In genomic region chr17:56305826-56306225, GRCm38 (mm10) we compare ENCODE assay signal across 9 mouse cellular contexts. TPM values are rescaled to one million over a fixed set of nuclear protein-coding genes. Genes with fewer than 3 reads are reported as not detected.
DNase-seq lines count a peak whose midpoint lies in the region; ATAC-seq and TF ChIP-seq lines count a peak whose summit lies in the region.
"Had no signal": no experiment of that assay in that cellular context is flagged by ENCODE, and none has a peak within 500 bp of the region (broad histone marks: within the 10 kb centered on the region; RNA-seq: fewer than 3 reads in every experiment).

No protein-coding gene starts in this region.

- WGBS in heart, postnatal 0 days: 62% methylated on average over 8 of the region's 8 CpGs
- WGBS in limb, embryonic 14.5 days: 53% methylated on average over 8 of the region's 8 CpGs

- H3K27ac ChIP-seq in gastrocnemius, adult 2 months: no peak overlapping the region
- no peak overlapping the region for H3K27ac ChIP-seq in ES-Bruce4 (ENCODE audit: insufficient read depth, low read length)
- no peak overlapping the region for H3K27ac ChIP-seq in heart, postnatal 0 days (ENCODE audit: low read depth)
- no peak overlapping the region for H3K27ac ChIP-seq in limb, embryonic 14.5 days (replicated peaks; ENCODE audit: low read depth, low read length)

- H3K36me3 ChIP-seq in ES-Bruce4 (ENCODE audit: control insufficient read depth, insufficient read depth, low read length, poor library complexity, severe bottlenecking): peaks cover 40% of the 10 kb centered on the region
- H3K36me3 ChIP-seq in heart, postnatal 0 days (replicated peaks; ENCODE audit: control insufficient read depth, insufficient read depth, low read length): peaks cover 17% of the 10 kb centered on the region; the same call in 1 of the 2 replicates
- peaks cover 44% of the 10 kb centered on the region for H3K36me3 ChIP-seq in limb, embryonic 14.5 days (ENCODE audit: control insufficient read depth, insufficient read depth, low read length)

- H3K9me3 ChIP-seq in ES-Bruce4 (replicated peaks; ENCODE audit: control insufficient read depth, insufficient read depth, low read length, poor library complexity, severe bottlenecking): no peaks in the 10 kb centered on the region
- no peaks in the 10 kb centered on the region for H3K9me3 ChIP-seq in heart, postnatal 0 days (replicated peaks; ENCODE audit: control insufficient read depth, low read length)
- H3K9me3 ChIP-seq in limb, embryonic 14.5 days (ENCODE audit: control insufficient read depth, low read length): no peaks in the 10 kb centered on the region

- no peak overlapping the region for H3K4me3 ChIP-seq in gastrocnemius, adult 2 months
- H3K4me3 ChIP-seq in ES-Bruce4 (ENCODE audit: low read depth, low read length): no peak overlapping the region
- H3K4me3 ChIP-seq in heart, postnatal 0 days (ENCODE audit: low read depth, low read length): no peak overlapping the region
- peak overlapping the region; percentile 74; the same call in 1 of the 2 replicates for H3K4me3 ChIP-seq in limb, embryonic 14.5 days (replicated peaks; ENCODE audit: low read length)

- DNase-seq in gastrocnemius, adult 2 months: peak; percentile 66
- DNase-seq in gastrocnemius, postnatal 36 days: no peak
- no peak for DNase-seq in heart, postnatal 0 days (ENCODE audit: low spot score)
- no peak for DNase-seq in limb, embryonic 14.5 days (ENCODE audit: low spot score)
- peak; percentile 50 for DNase-seq in thymus, postnatal 25 days
- DNase-seq in natural killer cell, adult 2 months (ENCODE audit: low spot score in 2 of 2): no peak
- no peak for DNase-seq in urinary bladder, postnatal 10 days (ENCODE audit: low spot score)

- intact Hi-C loops in gastrocnemius, adult 2 months (cut with DNase I): no loop called here
- intact Hi-C loops in gastrocnemius, postnatal 36 days (cut with DNase I): loop anchor here (5.0 kb wide), 1 partner anchor 99 kb away; no protein-coding TSS in a partner anchor

- ATAC-seq in heart, postnatal 0 days (ENCODE audit: insufficient read depth, low read depth): no peak
- ATAC-seq in limb, embryonic 14.5 days (ENCODE audit: low FRiP score, low read depth): no peak
- ATAC-seq: Patski had no signal

- peaks cover 2% of the 10 kb centered on the region for H3K4me1 ChIP-seq in ES-Bruce4 (ENCODE audit: control insufficient read depth, insufficient read depth, low read length)
- peaks cover 22% of the 10 kb centered on the region for H3K4me1 ChIP-seq in heart, postnatal 0 days (ENCODE audit: control insufficient read depth, insufficient read depth)
- peaks cover 23% of the 10 kb centered on the region for H3K4me1 ChIP-seq in limb, embryonic 14.5 days (ENCODE audit: control insufficient read depth, insufficient read depth, low read length)

- H3K4me2 ChIP-seq in heart, postnatal 0 days (ENCODE audit: low read depth, low read length): peak overlapping the region; percentile 100; the same call in 1 of the 2 replicates
- peak overlapping the region; percentile 99 for H3K4me2 ChIP-seq in limb, embryonic 14.5 days (replicated peaks; ENCODE audit: low read depth, low read length, severe bottlenecking)

- no peak for TF ChIP-seq EP300 in ES-Bruce4 (IDR thresholded peaks at IDR 0.05; ENCODE audit: insufficient read depth, low read depth, low read length)
- no peak for TF ChIP-seq EP300 in heart, postnatal 0 days (IDR thresholded peaks at IDR 0.05; ENCODE audit: low read depth)

- no peaks in the 10 kb centered on the region for H3K27me3 ChIP-seq in ES-Bruce4 (ENCODE audit: control insufficient read depth, insufficient read depth, low read length, poor library complexity, severe bottlenecking)
- H3K27me3 ChIP-seq in heart, postnatal 0 days (ENCODE audit: control insufficient read depth, insufficient read depth, low read length): no peaks in the 10 kb centered on the region
- no peaks in the 10 kb centered on the region for H3K27me3 ChIP-seq in limb, embryonic 14.5 days (ENCODE audit: control insufficient read depth, insufficient read depth, low read length)
- H3K27me3 ChIP-seq: Patski had no signal

- 0 out of 2 replicates have a peak overlapping the region, but pooled peaks have one; percentile 78 for H3K9ac ChIP-seq in ES-Bruce4 (ENCODE audit: low read depth, poor library complexity, severe bottlenecking)
- H3K9ac ChIP-seq in heart, postnatal 0 days (replicated peaks; ENCODE audit: low read depth, low read length): no peak overlapping the region; the same call in 1 of the 2 replicates
- H3K9ac ChIP-seq in limb, embryonic 14.5 days (ENCODE audit: low read depth, low read length, severe bottlenecking): no peak overlapping the region

- TF ChIP-seq CTCF in gastrocnemius, adult 2 months (IDR thresholded peaks at IDR 0.05): peak; percentile 63
- TF ChIP-seq CTCF in ES-Bruce4 (IDR thresholded peaks at IDR 0.05; ENCODE audit: low read depth, low read length): peak; percentile 41
- peak; percentile 51 for TF ChIP-seq CTCF in heart, postnatal 0 days (IDR thresholded peaks at IDR 0.05; ENCODE audit: low read depth)

- TF ChIP-seq POLR2A in ES-Bruce4 (IDR thresholded peaks at IDR 0.05; ENCODE audit: insufficient read depth, low read length): no peak
- no peak for TF ChIP-seq POLR2A in limb, embryonic 14.5 days (IDR thresholded peaks at IDR 0.05; ENCODE audit: borderline replicate concordance, extremely low read depth, insufficient read depth, insufficient read length)

RNA-seq across cellular contexts. Expression of gene Uhrf1, which starts 2.7 kb away (rescaled TPM):
- total RNA-seq in gastrocnemius, adult 2 months (2021): 1 to 10 TPM; 1.3 to 2.1 TPM
- 1 to 10 TPM; 1.4 to 3.0 TPM for total RNA-seq in gastrocnemius, postnatal 36 days (2021)
- polyA plus RNA-seq in ES-Bruce4 (2011; ENCODE audit: insufficient read depth, insufficient read length, low read depth, missing spikeins): 162 and 174 TPM in 2 replicates
- total RNA-seq in heart, postnatal 0 days (2014; rRNA removed; ENCODE audit: low replicate concordance): 26.8 and 33.8 TPM in 2 replicates
- 13.2 and 14.4 TPM in 2 replicates for polyA plus RNA-seq in heart, postnatal 0 days (2015; fragmentation: Nextera tagmentation; extraction: Ambion mirVana)
- polyA plus RNA-seq in limb, embryonic 14.5 days (2012; rRNA removed): 105 and 116 TPM in 2 replicates
- polyA plus RNA-seq in limb, embryonic 14.5 days (2014; fragmentation: Nextera tagmentation; extraction: Ambion mirVana): 89.0 and 93.9 TPM in 2 replicates

RNA-seq across cellular contexts. Expression of gene Arrdc5, which starts 5.7 kb away (rescaled TPM):
- total RNA-seq in gastrocnemius, adult 2 months (2021): not detected
- total RNA-seq in gastrocnemius, postnatal 36 days (2021): not detected
- not detected in 2 replicates for polyA plus RNA-seq in ES-Bruce4 (2011; ENCODE audit: insufficient read depth, insufficient read length, low read depth, missing spikeins)
- not detected in 2 replicates for total RNA-seq in heart, postnatal 0 days (2014; rRNA removed; ENCODE audit: low replicate concordance)
- not detected in 2 replicates for polyA plus RNA-seq in heart, postnatal 0 days (2015; fragmentation: Nextera tagmentation; extraction: Ambion mirVana)
- not detected in 2 replicates for polyA plus RNA-seq in limb, embryonic 14.5 days (2012; rRNA removed)
- polyA plus RNA-seq in limb, embryonic 14.5 days (2014; fragmentation: Nextera tagmentation; extraction: Ambion mirVana): not detected in 2 replicates
- polyA plus RNA-seq: Patski had no signal

RNA-seq across cellular contexts. Expression of gene Plin3, which starts 13.2 kb away (rescaled TPM):
- total RNA-seq in gastrocnemius, adult 2 months (2021): 10 to 100 TPM; 42.4 to 75.0 TPM
- 10 to 100 TPM; 44.4 to 45.7 TPM for total RNA-seq in gastrocnemius, postnatal 36 days (2021)
- 57.1 and 60.2 TPM in 2 replicates for polyA plus RNA-seq in ES-Bruce4 (2011; ENCODE audit: insufficient read depth, insufficient read length, low read depth, missing spikeins)
- 76.8 and 78.5 TPM in 2 replicates for total RNA-seq in heart, postnatal 0 days (2014; rRNA removed; ENCODE audit: low replicate concordance)
- 70.9 and 73.0 TPM in 2 replicates for polyA plus RNA-seq in heart, postnatal 0 days (2015; fragmentation: Nextera tagmentation; extraction: Ambion mirVana)
- polyA plus RNA-seq in limb, embryonic 14.5 days (2012; rRNA removed): 41.0 and 44.1 TPM in 2 replicates
- 90.1 and 90.3 TPM in 2 replicates for polyA plus RNA-seq in limb, embryonic 14.5 days (2014; fragmentation: Nextera tagmentation; extraction: Ambion mirVana)

RNA-seq across cellular contexts. Expression of gene Kdm4b, which starts 20.0 kb away (rescaled TPM):
- total RNA-seq in gastrocnemius, adult 2 months (2021): 10 to 100 TPM; 25.6 to 27.3 TPM
- 10 to 100 TPM; 26.0 to 29.8 TPM for total RNA-seq in gastrocnemius, postnatal 36 days (2021)
- 9.5 and 11.5 TPM in 2 replicates for polyA plus RNA-seq in ES-Bruce4 (2011; ENCODE audit: insufficient read depth, insufficient read length, low read depth, missing spikeins)
- total RNA-seq in heart, postnatal 0 days (2014; rRNA removed; ENCODE audit: low replicate concordance): 61.8 and 80.4 TPM in 2 replicates
- 16.1 and 17.7 TPM in 2 replicates for polyA plus RNA-seq in heart, postnatal 0 days (2015; fragmentation: Nextera tagmentation; extraction: Ambion mirVana)
- 36.4 and 47.3 TPM in 2 replicates for polyA plus RNA-seq in limb, embryonic 14.5 days (2012; rRNA removed)
- polyA plus RNA-seq in limb, embryonic 14.5 days (2014; fragmentation: Nextera tagmentation; extraction: Ambion mirVana): 36.0 and 37.0 TPM in 2 replicates

RNA-seq across cellular contexts. Expression of gene Ticam1, which starts 29.2 kb away (rescaled TPM):
- total RNA-seq in gastrocnemius, adult 2 months (2021): 1 to 10 TPM; 2.7 to 3.4 TPM
- 1 to 10 TPM; 2.0 to 3.2 TPM for total RNA-seq in gastrocnemius, postnatal 36 days (2021)
- polyA plus RNA-seq in ES-Bruce4 (2011; ENCODE audit: insufficient read depth, insufficient read length, low read depth, missing spikeins): 4.0 and 4.7 TPM in 2 replicates
- total RNA-seq in heart, postnatal 0 days (2014; rRNA removed; ENCODE audit: low replicate concordance): 12.3 and 13.8 TPM in 2 replicates
- polyA plus RNA-seq in heart, postnatal 0 days (2015; fragmentation: Nextera tagmentation; extraction: Ambion mirVana): 4.4 and 4.6 TPM in 2 replicates
- 12.5 and 16.5 TPM in 2 replicates for polyA plus RNA-seq in limb, embryonic 14.5 days (2012; rRNA removed)
- 8.2 and 8.7 TPM in 2 replicates for polyA plus RNA-seq in limb, embryonic 14.5 days (2014; fragmentation: Nextera tagmentation; extraction: Ambion mirVana)

Comparison
In these comparisons a context has a peak if more than half of its experiments do, and no peak if none do; other contexts are left out.
1. DNase-seq: peak in gastrocnemius, adult 2 months (single experiment) and thymus, postnatal 25 days (single experiment); none in gastrocnemius, postnatal 36 days (0 of 2), heart, postnatal 0 days (single experiment), limb, embryonic 14.5 days (single experiment), natural killer cell, adult 2 months (0 of 2) and urinary bladder, postnatal 10 days (single experiment).
2. Peak in every context shown above with its lines, with median percentiles within 50 percentile points of each other: CTCF ChIP-seq.